Mouse (Mus musculus) spleen, adult 2 months (tissue): ENCODE measurements around the gene Spats2.

Source experiments
- CTCF ChIP-seq: fragments of 200-500 bp; IDR thresholded peaks from 2 replicates; pipeline ENCODE4 v1.5.1; 2011; ENCODE audit warnings: mild to moderate bottlenecking, inconsistent platforms; ENCODE audit not compliant: insufficient read depth, insufficient read length, insufficient replicate concordance; ENCODE audit errors: extremely low read depth
- POLR2A ChIP-seq: fragments of 200-500 bp; IDR thresholded peaks from 2 replicates; pipeline ENCODE4 v1.6.1; 2011; ENCODE audit warnings: low read depth, low read length, inconsistent platforms

DNA sequence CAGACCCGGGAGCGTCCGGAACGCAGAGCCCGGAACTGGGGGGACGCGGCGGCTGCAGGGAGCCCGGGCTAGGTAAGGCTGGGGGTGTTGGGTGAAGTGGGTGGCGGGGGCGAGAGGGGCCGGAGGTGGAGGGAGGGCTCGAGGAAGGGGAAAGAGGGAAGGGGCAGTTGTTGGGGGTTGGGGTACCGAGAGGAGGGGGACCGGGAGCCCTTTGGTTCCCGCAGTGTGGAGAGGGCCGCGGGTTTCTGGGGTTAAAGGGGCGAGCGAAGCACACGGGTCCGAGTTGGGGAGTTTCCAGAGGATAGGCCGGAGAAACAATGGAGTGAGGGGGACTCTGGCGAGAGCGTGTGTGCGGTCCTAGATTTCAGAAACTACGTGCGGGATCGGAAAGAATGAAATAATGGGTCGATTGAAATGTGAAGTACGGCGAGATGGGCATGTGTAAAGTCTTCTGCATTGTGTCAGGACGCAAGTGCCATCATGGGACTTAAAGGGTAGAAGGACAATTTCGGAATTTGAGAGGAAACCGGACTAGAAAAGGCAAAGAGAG is 1.2 kb downstream of the Spats2 start:
- no peak for TF ChIP-seq CTCF
- TF ChIP-seq POLR2A, result no peak
